Mouse (Mus musculus): Measurements from ENCODE around the gene Dab2ip. TPM values are rescaled to one million over a fixed set of nuclear protein-coding genes. Genes with fewer than 3 reads are reported as not detected.

The Dab2ip gene
- polyA plus RNA-seq, 1 experiment from 2014 or later: 42.3 TPM

DNA sequence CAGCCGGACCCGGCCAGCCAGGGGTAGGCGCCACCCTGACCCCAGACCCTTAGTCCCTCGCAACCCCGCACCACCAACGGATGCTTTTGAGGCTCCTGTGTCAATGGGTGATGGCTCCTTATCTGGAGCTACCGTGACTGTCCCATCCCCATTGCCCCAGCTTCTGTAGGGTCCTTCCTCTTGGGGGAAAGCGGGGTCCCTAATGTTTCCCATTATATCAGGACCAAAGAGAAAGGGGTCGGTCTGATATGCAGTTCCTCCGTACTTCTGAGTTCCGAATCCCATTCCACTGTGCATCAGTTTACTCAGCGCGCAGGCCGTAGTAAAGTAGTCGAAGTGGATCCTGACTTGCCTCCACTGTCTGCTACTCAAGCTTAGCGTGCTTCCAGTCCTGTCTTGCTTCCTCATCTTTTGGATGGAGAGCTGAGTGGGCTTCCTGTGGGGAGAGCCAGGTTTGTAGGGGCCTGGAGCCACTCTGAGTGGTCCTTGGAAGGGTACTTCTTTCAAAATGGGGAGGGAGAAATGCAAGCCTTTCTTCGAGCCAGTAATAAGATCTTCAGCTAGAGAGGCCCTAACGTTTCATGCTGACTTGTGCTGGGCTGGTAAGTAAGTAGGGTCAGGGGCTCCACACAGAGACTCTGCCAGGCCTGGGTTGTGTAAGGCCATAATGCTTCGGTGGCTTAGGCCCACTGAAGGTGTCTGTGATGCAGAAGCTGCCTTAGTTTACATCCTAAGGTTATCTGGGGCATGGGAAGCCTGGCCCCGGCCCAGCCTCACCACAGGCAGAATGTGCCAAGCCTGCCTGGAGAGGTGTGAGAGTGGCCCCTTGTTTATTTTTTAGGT lies 64.4 kb downstream of the Dab2ip start:
- H3K27ac ChIP-seq (ENCODE audit: low read depth, low read length): peak overlapping the region; percentile 14; the same call in 1 of the 2 replicates
- DNase-seq (ENCODE audit: low spot score, missing footprints): peak; percentile 96

DNA sequence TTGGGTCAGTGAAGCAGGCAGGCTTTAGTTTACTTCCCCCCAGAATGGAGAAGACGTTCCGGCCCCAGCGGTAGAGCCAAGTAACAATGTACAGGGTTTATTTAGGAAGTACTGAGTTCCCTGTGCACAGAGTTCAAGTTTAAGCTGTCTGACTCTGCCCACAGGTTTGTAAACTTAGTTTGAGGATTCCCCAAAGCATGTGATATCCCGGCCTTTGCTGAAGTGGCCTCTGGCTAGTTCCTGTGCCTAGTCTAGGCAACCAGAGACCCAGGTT lies 65.0 kb downstream of the Dab2ip start:
- peaks cover 47% of the 10 kb centered on the region for H3K4me1 ChIP-seq (ENCODE audit: control insufficient read depth, insufficient read depth, low read length)
- H3K4me2 ChIP-seq: peak overlapping the region; percentile 86

More for the DNA sequence above, 64.4 kb downstream of the Dab2ip start:
- H3K4me1 ChIP-seq (ENCODE audit: control insufficient read depth, insufficient read depth, low read length): peaks cover 44% of the 10 kb centered on the region
- H3K36me3 ChIP-seq (ENCODE audit: control insufficient read depth, insufficient read depth, low read length): no peaks in the 10 kb centered on the region
- H3K27me3 ChIP-seq (ENCODE audit: control insufficient read depth, insufficient read depth, low read length): no peaks in the 10 kb centered on the region
- 4% methylated on average over 20 of the region's 20 CpGs for WGBS
- H3K4me3 ChIP-seq (ENCODE audit: low read depth, low read length): peak overlapping the region; percentile 69
- H3K4me2 ChIP-seq: peak overlapping the region; percentile 86
- ATAC-seq (ENCODE audit: low FRiP score): no peak
- peak overlapping the region; percentile 89 for H3K9ac ChIP-seq (ENCODE audit: low read length)
- H3K9me3 ChIP-seq (ENCODE audit: control insufficient read depth, low read length): no peaks in the 10 kb centered on the region

GRCm38 (mm10) chr2:35623431-35624148 lies 65.5 kb downstream of the Dab2ip start:
- H3K4me3 ChIP-seq (ENCODE audit: low read depth, low read length): 0 out of 2 replicates have a peak overlapping the region, but pooled peaks have one; percentile 2
- WGBS: 46% methylated on average over 12 of the region's 12 CpGs
- H3K9me3 ChIP-seq (ENCODE audit: control insufficient read depth, low read length): no peaks in the 10 kb centered on the region
- H3K36me3 ChIP-seq (ENCODE audit: control insufficient read depth, insufficient read depth, low read length): no peaks in the 10 kb centered on the region
- no peaks in the 10 kb centered on the region for H3K27me3 ChIP-seq (ENCODE audit: control insufficient read depth, insufficient read depth, low read length)
- no peak for DNase-seq (ENCODE audit: low spot score, missing footprints)
- no peak for ATAC-seq (ENCODE audit: low FRiP score)
- no peak overlapping the region for H3K27ac ChIP-seq (ENCODE audit: low read depth, low read length)
- H3K9ac ChIP-seq (ENCODE audit: low read length): no peak overlapping the region
- H3K4me2 ChIP-seq: peak overlapping the region; percentile 86
- H3K4me1 ChIP-seq (ENCODE audit: control insufficient read depth, insufficient read depth, low read length): peaks cover 47% of the 10 kb centered on the region

More for the DNA sequence above, 65.0 kb downstream of the Dab2ip start:
- no peak for DNase-seq (ENCODE audit: low spot score, missing footprints)
- no peak for ATAC-seq (ENCODE audit: low FRiP score)
- Histone ChIP-seq H3K27ac (ENCODE audit: low read depth, low read length) (no peak overlapping the region), H3K27me3 (ENCODE audit: control insufficient read depth, insufficient read depth, low read length) (no peaks in the 10 kb centered on the region), H3K9ac (ENCODE audit: low read length) (no peak overlapping the region), H3K4me3 (ENCODE audit: low read depth, low read length) (peak overlapping the region; percentile 69; the same call in 1 of the 2 replicates), H3K9me3 (ENCODE audit: control insufficient read depth, low read length) (no peaks in the 10 kb centered on the region), H3K36me3 (ENCODE audit: control insufficient read depth, insufficient read depth, low read length) (no peaks in the 10 kb centered on the region)
- 38% methylated on average over 4 of the region's 4 CpGs for WGBS

DNA sequence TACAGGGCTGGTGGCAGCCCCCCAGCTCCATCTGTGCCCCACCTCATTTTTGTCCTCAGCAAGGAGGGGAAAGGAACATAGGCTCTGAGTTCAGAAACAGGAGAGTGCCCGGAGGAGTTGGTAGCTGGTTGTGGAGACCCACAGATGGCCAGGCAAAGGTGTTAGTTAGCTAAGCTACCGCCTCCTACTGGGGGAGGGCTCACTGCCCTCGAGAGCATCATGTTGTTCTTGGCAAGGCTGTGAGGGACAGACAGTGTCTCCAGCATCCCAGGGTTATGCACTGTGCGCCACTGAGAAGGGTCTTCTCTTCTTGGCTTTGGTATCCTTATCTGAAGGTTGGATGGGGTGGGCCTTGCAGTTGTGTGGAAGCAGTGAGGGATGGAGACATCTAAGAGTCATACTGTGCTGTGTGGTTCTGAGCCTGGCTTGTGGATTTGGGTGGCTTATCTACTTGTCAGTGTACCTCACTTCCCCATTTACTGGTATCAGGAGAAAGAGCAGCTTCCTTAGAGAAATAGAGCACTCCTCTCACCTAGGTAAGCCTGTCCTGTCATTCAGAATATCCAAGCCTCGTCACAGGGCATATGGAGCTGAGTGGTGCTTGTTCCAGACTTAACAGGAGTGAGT lies 66.4 kb downstream of the Dab2ip start:
- Histone ChIP-seq H3K4me1 (ENCODE audit: control insufficient read depth, insufficient read depth, low read length) (peaks cover 46% of the 10 kb centered on the region), H3K27ac (ENCODE audit: low read depth, low read length) (no peak overlapping the region), H3K9me3 (ENCODE audit: control insufficient read depth, low read length) (no peaks in the 10 kb centered on the region), H3K9ac (ENCODE audit: low read length) (no peak overlapping the region), H3K27me3 (ENCODE audit: control insufficient read depth, insufficient read depth, low read length) (no peaks in the 10 kb centered on the region), H3K4me3 (ENCODE audit: low read depth, low read length) (no peak overlapping the region), H3K4me2 (no peak overlapping the region), H3K36me3 (ENCODE audit: control insufficient read depth, insufficient read depth, low read length) (no peaks in the 10 kb centered on the region)
- 65% methylated on average over 5 of the region's 5 CpGs for WGBS
- ATAC-seq (ENCODE audit: low FRiP score) (no peak), DNase-seq (ENCODE audit: low spot score, missing footprints) (no peak)

- 88% methylated on average over 6 of the region's 6 CpGs for WGBS
- Histone ChIP-seq H3K4me1 (ENCODE audit: control insufficient read depth, insufficient read depth, low read length) (peaks cover 44% of the 10 kb centered on the region), H3K27me3 (ENCODE audit: control insufficient read depth, insufficient read depth, low read length) (no peaks in the 10 kb centered on the region), H3K9me3 (ENCODE audit: control insufficient read depth, low read length) (no peaks in the 10 kb centered on the region), H3K4me2 (no peak overlapping the region), H3K9ac (ENCODE audit: low read length) (no peak overlapping the region), H3K36me3 (ENCODE audit: control insufficient read depth, insufficient read depth, low read length) (no peaks in the 10 kb centered on the region), H3K4me3 (ENCODE audit: low read depth, low read length) (no peak overlapping the region), H3K27ac (ENCODE audit: low read depth, low read length) (no peak overlapping the region)
- ATAC-seq (ENCODE audit: low FRiP score) (no peak), DNase-seq (ENCODE audit: low spot score, missing footprints) (no peak)
Measured at GRCm38 (mm10) chr2:35625007-35625380, 66.9 kb downstream of the Dab2ip start.

DNA sequence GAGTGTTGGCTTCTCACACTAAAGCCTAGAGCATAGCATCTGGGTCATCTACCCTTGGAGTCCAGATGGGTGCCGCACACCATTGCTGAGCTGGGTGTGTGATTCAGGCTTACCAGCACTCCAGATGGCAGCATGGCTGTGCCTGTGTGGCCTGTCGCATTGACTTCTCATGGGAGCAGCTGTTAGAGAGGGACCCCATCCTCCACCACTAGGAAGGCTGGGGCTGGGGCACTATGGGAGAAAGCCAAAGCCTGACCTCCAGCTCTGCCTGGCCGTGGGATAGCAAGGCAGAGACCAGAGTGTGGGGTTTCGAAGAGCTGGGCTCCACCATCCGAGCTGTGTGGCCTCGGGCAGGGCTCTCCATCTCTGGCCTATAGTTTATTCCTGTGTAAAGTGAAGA lies 67.5 kb downstream of the Dab2ip start:
- Histone ChIP-seq H3K4me3 (ENCODE audit: low read depth, low read length) (no peak overlapping the region), H3K4me2 (no peak overlapping the region), H3K4me1 (ENCODE audit: control insufficient read depth, insufficient read depth, low read length) (peaks cover 39% of the 10 kb centered on the region), H3K27me3 (ENCODE audit: control insufficient read depth, insufficient read depth, low read length) (no peaks in the 10 kb centered on the region), H3K9ac (ENCODE audit: low read length) (no peak overlapping the region), H3K9me3 (ENCODE audit: control insufficient read depth, low read length) (no peaks in the 10 kb centered on the region), H3K27ac (ENCODE audit: low read depth, low read length) (no peak overlapping the region), H3K36me3 (ENCODE audit: control insufficient read depth, insufficient read depth, low read length) (no peaks in the 10 kb centered on the region)
- DNase-seq (ENCODE audit: low spot score, missing footprints) (no peak), ATAC-seq (ENCODE audit: low FRiP score) (no peak)
- WGBS: 82% methylated on average over 6 of the region's 6 CpGs

DNA sequence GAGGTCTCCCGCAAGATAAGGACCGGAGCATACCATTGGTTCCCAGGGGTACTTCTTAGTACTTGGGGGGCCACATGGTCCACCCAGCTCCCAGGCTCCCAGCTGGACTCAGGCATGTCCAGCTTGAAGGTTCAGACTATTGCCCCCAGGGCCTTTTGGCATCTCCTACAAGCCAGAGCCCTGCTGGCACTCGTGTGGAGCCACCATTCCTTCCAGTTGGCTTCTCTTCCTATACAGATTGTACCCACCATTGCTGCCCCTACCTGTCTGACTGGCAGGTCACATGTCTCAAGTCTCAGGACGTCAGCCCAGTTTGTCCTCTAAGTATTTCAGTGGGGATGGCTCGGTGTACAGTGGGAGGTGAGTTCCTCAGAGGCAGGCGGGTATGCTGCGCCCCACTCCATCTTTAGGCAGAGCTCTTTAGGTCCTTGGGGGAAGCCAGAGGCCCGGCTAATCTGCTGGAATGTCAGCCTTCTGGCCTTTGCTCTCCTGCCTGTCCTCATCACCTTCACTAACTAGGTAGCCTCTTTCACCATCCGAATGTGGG lies 68.2 kb downstream of the Dab2ip start:
- Histone ChIP-seq H3K36me3 (ENCODE audit: control insufficient read depth, insufficient read depth, low read length) (no peaks in the 10 kb centered on the region), H3K4me2 (no peak overlapping the region), H3K27ac (ENCODE audit: low read depth, low read length) (no peak overlapping the region), H3K9me3 (ENCODE audit: control insufficient read depth, low read length) (no peaks in the 10 kb centered on the region), H3K4me1 (ENCODE audit: control insufficient read depth, insufficient read depth, low read length) (peaks cover 32% of the 10 kb centered on the region), H3K27me3 (ENCODE audit: control insufficient read depth, insufficient read depth, low read length) (no peaks in the 10 kb centered on the region), H3K9ac (ENCODE audit: low read length) (no peak overlapping the region), H3K4me3 (ENCODE audit: low read depth, low read length) (no peak overlapping the region)
- no peak for ATAC-seq (ENCODE audit: low FRiP score)
- no peak for DNase-seq (ENCODE audit: low spot score, missing footprints)
- WGBS: 74% methylated on average over 9 of the region's 9 CpGs

GRCm38 (mm10) chr2:35627298-35627898 lies 69.3 kb downstream of the Dab2ip start:
- Histone ChIP-seq H3K4me3 (ENCODE audit: low read depth, low read length) (no peak overlapping the region), H3K9me3 (ENCODE audit: control insufficient read depth, low read length) (no peaks in the 10 kb centered on the region), H3K4me1 (ENCODE audit: control insufficient read depth, insufficient read depth, low read length) (peaks cover 27% of the 10 kb centered on the region), H3K9ac (ENCODE audit: low read length) (no peak overlapping the region), H3K27me3 (ENCODE audit: control insufficient read depth, insufficient read depth, low read length) (no peaks in the 10 kb centered on the region), H3K36me3 (ENCODE audit: control insufficient read depth, insufficient read depth, low read length) (no peaks in the 10 kb centered on the region), H3K4me2 (no peak overlapping the region), H3K27ac (ENCODE audit: low read depth, low read length) (no peak overlapping the region)
- DNase-seq (ENCODE audit: low spot score, missing footprints) (no peak), ATAC-seq (ENCODE audit: low FRiP score) (no peak)
- WGBS: 75% methylated on average over 11 of the region's 11 CpGs

All from midbrain, embryonic 11.5 days (tissue).